ENCODE assay signal across 1 mouse cellular context in the genomic region with DNA sequence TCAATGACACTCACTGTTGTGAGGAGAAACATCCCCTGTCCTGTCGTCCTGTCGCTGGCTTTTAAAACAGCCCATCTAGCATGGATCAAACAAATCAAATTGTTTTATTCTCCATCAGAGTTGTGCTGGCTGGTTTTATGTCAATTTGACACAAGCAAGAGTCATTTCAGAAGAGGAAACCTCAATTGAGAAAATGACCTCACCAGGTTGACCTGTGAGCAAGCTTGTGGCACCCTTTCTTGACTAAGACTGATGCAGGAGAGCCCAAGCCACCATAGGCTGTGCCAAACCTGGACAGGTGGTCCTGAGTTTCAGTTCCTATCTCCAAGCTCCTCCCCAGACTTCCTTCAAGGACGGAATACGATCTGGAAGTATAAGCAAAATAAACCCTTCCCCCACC.
TF ChIP-seq lines count a peak whose summit lies in the region.

No protein-coding gene starts in this region.

TF ChIP-seq in CH12.LX, 34 proteins besides CTCF, POLR2A, EP300 and RAD21 (continued from another document):
- no peak for TF ChIP-seq MAZ (IDR thresholded peaks at IDR 0.05; ENCODE audit: low read depth, low read length)
- TF ChIP-seq MXI1 (IDR thresholded peaks at IDR 0.05; ENCODE audit: low read depth, low read length): no peak
